ENCODE assay signal across 21 mouse cellular contexts in genomic region chr7:80711496-80711895, GRCm38 (mm10).
"Had no signal": no experiment of that assay in that cellular context is flagged by ENCODE, and none has a peak within 500 bp of the region (broad histone marks: within the 10 kb centered on the region; RNA-seq: fewer than 3 reads in every experiment).

No protein-coding gene starts in this region.

- H3K27me3 ChIP-seq: intestine, embryonic 15.5 days; limb, embryonic 12.5 days; limb, embryonic 15.5 days; liver, embryonic 12.5 days; liver, embryonic 15.5 days; neural tube, embryonic 12.5 days; neural tube, embryonic 15.5 days; stomach, embryonic 15.5 days had no signal

- H3K4me3 ChIP-seq: intestine, embryonic 15.5 days; limb, embryonic 12.5 days; limb, embryonic 15.5 days; liver, embryonic 12.5 days; liver, embryonic 15.5 days; neural tube, embryonic 12.5 days; neural tube, embryonic 15.5 days; stomach, embryonic 15.5 days had no signal

- H3K27ac ChIP-seq: intestine, embryonic 15.5 days; limb, embryonic 12.5 days; limb, embryonic 15.5 days; liver, embryonic 12.5 days; liver, embryonic 15.5 days; neural tube, embryonic 12.5 days; neural tube, embryonic 15.5 days; stomach, embryonic 15.5 days had no signal

- H3K9me3 ChIP-seq: intestine, embryonic 15.5 days; limb, embryonic 12.5 days; limb, embryonic 15.5 days; liver, embryonic 12.5 days; liver, embryonic 15.5 days; neural tube, embryonic 12.5 days; neural tube, embryonic 15.5 days; stomach, embryonic 15.5 days had no signal

- DNase-seq: kidney, adult 11 months; kidney, adult 8-10 months; kidney, postnatal 4 days; left cerebral cortex, postnatal 4 days; lung, adult 2 months; lung, postnatal 36 days; midbrain, embryonic 14.5 days; right cerebral cortex, postnatal 25 days; spleen, adult 18-20 months; thymus, adult 2 months; thymus, postnatal 14 days; thymus, postnatal 4 days had no signal

- H3K9ac ChIP-seq: intestine, embryonic 15.5 days; limb, embryonic 12.5 days; limb, embryonic 15.5 days; liver, embryonic 12.5 days; liver, embryonic 15.5 days; neural tube, embryonic 12.5 days; neural tube, embryonic 15.5 days; stomach, embryonic 15.5 days had no signal

- H3K4me1 ChIP-seq: intestine, embryonic 15.5 days; limb, embryonic 12.5 days; limb, embryonic 15.5 days; neural tube, embryonic 12.5 days; neural tube, embryonic 15.5 days; stomach, embryonic 15.5 days had no signal

- ATAC-seq: intestine, embryonic 15.5 days; liver, embryonic 12.5 days had no signal

- H3K4me2 ChIP-seq: intestine, embryonic 15.5 days; limb, embryonic 12.5 days; limb, embryonic 15.5 days; liver, embryonic 12.5 days; liver, embryonic 15.5 days; midbrain, embryonic 11.5 days; neural tube, embryonic 12.5 days; neural tube, embryonic 15.5 days; stomach, embryonic 15.5 days had no signal
